Mouse (Mus musculus): ENCODE results near the gene Fbxo31.

Gene Fbxo31

DNA sequence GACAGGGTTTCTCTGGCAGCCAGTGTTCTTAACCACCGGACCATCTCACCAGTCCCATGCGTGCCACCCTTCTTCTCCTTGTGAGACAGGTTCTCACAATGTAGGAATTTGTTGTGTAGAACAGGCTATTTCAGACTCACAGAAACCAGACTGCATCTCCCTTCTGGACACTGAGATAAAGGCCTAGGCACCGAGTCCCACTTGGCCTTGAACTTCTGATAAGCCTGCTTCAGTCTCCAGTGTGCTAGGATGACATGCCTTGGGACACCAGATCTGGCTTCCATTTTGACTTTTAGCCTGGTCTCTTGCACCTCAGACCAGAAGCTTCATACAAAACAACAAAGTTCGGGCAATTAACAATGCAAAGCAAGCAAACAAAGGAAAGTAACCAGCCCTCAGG, 10.1 kb upstream of the Fbxo31 start:
- no peak for DNase-seq (ENCODE audit: low spot score)

DNA sequence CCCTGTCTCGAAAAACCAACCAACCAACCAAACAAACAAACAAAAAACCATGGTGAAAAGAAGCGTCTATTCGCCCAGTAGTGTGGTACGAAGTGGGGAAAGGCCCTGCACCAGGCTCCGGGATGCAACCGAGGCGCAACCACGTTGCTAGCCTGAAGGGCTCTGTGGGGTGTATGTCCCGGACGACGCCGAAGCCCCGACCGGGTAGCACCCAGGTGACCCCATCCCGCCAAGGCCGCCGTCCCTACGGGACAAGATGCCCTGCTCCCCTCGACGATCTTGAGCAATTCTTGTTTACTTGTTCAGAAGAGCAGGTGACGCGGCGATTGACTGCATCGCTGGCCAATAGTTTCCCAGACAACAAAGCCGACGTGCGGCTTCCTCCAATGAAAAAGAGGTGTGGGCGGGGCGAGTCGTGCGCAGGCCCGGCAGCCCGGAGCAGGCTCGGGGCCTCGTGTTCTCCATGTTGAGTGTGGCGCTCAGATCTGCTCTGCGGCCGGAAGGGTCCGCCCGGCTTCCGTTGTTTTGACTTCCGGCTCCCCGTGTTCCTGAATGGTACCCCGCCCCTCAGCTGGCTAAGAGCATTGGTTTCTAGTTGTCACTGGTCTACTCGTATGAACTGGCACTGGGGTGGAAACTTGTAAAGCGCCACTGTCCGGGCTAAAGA, 6.7 kb upstream of the Fbxo31 start:
- DNase-seq (ENCODE audit: low spot score), result peak; percentile 97

DNA sequence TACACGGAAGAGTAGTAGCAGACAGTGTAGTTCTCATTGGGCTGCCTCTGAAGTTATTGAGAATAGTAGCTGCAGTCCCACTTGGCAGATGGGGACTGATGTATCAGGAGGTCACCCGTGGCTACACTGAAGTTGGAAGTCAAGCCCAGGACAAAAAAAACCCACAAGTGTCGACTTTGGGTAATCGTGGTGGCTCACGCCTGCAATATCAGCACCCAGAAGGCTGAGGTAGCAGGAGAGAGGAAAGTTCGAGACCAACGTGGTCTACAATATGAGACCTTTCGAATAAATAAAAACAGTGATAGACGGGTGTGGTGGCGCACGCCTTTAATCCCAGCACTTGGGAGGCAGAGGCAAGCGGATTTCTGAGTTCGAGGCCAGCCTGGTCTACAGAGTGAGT, 6.1 kb upstream of the Fbxo31 start:
- no peak for DNase-seq (ENCODE audit: low spot score)

DNA sequence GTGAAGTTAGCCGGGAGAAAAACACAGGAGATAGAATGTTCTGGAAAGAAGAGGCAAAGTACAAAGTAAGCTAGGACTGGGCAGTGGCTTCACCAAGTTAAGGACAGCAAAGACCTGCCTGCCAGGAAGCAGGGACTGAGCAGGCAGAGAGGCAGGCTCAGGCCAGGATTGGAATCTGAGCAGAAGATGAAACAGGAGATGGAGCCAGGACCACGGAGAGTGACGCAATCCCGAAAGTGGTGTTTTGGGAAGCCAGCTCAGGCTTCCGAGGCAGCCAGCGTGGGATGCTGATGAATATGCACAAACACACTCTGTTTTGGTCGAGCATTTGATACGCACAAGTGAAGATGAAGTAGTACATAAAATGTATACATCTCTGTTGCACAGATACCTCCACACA, 5.0 kb upstream of the Fbxo31 start:
- no peak for DNase-seq (ENCODE audit: low spot score)

DNA sequence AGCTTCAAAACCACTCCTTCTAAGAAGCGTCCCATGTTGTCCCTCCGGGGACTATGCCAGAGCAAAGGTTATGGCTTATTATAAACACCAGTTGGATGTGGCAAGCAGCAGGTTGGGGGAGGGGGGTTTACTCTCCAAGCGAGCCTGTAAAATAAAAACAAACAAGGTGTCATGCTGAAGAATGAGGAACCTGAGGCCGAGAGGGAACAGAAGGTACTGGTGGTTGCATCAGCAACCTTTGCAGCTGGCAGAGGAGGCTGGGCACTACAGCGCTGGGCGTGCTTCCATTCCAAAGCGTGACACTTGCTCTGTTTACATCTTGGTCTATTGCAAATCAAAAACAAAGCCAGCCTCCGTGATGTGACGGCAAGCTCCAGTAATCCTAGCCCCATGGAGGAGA, 1.9 kb upstream of the Fbxo31 start:
- no peak for DNase-seq (ENCODE audit: low spot score)

DNA sequence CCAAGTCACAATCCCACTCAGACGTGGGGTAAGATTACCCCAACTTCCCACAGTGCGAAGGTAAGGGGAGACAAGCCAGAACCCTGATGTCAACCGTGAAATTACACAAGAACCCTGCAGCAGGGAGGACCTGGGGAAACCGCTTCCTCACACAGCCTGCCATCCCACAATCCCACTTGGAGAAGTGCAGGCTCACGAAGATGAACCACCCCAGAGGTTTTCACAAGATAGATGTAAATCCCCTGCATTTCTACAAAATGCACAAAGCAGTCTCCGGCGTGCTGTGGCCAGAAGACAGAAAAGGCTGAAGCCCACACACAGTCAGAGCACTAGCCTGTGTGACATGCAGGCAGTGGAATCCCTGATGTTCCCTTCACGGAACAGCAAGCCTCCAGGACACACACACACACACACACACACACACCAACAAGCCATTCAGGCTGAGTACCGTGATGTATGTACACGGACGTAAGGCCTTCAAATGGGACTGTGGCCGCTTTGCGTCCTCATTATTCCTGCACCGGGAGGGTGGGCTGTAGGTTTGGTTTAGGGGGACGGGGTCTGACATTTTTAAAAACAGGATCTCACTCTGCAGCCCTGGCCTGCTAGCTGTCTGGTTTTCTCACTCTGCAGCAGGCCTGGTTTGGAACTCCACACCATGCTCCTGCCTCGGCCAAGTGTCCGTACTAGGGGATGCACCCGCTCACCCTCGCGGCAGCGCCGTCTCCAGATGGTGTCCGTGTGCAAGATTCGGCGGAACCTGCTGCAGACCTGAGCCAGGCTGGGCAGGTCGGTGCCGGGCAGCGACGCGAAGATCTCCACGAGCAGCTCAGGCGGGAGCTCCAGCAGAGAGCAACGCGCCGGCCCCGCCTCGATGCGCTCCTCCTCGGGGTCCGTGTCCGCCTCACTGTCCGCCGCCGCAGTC, 593 bp downstream of the Fbxo31 start:
- DNase-seq (ENCODE audit: low spot score), result no peak

DNA sequence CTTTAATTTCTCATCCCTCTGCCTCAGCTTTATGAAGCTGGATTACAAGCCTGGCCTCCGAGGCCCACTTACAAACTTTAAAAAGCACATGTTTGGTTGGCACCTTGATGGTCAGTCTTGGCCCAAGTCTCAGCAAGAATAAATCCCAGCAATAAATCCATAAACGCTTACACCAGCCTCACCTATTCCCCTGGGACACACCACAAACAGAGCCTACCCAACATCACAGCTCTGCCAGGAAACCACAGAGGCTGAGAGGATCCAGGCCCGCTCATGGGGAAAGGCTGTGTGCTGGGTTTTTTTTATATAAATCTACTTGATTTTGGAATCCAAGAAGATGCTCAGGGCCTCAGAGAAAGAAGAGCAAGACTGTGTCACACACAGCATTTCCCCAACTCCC, 2.9 kb downstream of the Fbxo31 start:
- no peak for DNase-seq (ENCODE audit: low spot score)

DNA sequence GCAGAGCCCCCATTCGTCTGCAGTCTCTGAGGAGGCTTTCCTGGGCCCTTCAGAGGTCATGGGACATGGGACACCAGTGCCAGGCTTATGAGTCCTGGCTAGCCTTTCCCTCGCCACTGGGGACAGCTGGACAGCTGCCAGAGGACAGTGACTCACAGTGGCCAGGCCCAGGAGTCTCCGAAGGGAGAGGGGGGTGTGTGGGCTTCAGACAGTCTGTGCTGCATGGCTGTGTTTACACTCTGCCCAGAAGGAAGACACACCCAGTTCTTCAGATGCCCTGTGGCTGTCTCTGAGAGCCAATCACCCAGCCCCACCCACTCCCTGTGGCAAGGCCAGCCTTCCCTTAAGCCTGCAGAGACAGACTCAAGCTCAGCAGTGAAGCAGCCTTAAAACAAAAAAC, 5.3 kb downstream of the Fbxo31 start:
- DNase-seq (ENCODE audit: low spot score), result no peak

DNA sequence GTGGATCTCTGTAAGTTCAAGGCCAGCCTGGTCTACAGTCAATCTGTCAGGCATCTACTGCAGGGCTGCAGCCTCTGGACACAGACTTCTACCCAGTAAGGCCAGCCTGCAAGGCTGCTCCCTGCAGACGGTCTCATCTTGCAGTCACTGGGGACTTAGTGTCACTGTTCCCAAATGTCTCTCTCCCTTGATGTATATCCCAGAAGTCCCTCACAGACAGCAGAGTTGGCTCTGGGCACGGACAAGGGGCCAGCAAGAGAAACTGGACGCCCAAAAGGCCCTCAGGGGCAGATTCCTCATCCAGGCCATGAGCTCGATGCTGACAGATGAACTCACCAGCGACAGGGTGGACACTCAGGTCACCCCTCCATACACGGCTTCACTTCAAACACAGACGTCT, 6.5 kb downstream of the Fbxo31 start:
- DNase-seq (ENCODE audit: low spot score), result no peak

DNA sequence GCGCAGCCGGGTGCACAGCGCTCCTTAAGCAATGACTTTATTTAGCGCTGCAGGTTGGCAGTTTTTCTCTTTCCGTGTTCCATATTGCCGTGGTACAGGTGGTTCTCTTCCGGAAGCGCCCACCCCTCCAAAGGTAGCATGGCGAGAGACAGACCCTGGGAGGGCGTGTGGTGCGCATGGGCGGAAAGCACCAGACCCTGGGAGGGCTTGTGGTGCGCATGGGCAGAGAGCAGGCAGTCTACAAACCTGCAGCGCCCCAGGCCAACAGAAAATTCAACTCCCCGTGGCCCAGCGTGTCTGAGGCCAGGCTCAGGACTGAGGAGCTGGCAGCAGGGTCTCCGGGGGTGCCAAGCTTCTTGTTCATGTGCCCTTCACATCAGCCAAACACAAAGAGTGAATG, 7.8 kb downstream of the Fbxo31 start:
- no peak for DNase-seq (ENCODE audit: low spot score)

DNA sequence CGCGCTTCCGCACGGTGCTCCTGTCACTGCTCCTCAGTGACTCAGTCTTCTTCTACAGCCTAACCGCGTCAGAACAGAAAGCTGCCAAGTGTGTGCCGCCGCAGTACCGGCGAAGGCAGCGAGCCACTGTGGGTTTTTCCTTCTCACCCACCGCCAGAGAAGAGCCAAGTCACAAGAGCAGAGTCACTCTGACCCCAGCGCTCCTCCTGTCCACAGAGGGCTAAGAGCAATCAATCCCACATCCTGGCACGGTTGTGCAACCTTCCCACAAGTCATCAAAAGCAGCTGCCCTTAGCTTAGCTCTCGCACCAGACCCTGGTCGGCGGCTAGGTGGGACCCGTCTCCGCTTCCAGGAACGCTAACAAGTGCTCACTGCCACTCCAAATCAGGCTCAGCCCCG, 8.3 kb downstream of the Fbxo31 start:
- DNase-seq (ENCODE audit: low spot score), result no peak

DNA sequence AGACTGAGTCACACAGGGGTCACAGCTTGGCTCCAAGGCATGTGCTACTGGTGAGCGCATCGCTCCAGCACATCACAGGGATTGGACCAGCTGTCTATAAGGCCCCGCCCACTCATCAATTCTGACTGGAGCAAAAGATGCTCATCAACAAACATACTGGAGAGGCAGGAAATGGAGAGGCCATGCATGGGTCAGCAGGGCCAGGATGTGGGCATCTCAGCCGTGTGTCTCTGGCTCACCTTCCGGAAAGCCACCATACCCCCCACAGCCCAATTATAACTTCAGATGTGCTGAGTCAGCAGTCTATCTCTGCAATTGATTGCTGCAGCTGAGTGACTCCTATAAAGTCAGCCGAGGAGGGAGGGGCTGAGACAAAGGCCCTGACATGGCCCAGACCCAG, 10.3 kb downstream of the Fbxo31 start:
- DNase-seq (ENCODE audit: low spot score), result no peak

DNA sequence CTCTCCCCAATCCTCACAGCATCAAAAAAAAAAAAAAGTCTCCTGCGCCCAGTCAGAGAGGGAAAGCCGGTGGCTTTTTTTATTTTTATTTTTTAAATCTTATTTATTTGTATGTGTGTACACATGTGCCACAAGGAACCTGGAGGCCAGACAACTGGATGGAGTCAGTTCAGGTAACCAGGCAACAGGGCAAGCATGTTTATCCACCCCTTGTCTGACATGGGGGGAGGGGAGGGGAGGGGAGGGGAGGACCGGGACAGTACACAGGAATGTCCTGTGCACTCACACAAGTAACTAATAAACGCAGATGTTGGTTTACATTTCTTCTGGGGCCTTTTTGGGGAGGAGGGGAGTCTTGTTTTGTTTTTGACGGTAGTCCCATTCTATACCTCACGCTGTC, 14.9 kb downstream of the Fbxo31 start:
- no peak for DNase-seq (ENCODE audit: low spot score)

DNA sequence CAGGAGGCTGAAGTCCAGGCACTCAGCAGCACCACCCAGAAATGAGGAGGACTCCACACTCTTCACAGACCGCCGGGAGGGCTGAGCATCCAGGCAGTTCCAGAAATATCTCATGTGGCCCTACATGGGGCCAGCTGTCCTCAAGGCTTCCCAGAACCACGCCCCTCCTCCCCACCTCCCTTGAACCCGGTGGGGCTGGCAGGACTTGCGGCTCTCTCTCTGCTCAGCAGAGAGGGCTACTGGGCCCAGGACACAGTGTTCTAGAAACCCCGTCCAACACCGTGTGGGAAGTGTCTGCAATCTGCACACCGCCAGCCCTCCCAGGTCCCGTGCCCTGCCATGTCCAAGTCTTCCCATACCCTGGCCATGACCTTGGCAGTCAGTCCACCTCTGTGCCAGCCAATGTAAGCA, 15.7 kb downstream of the Fbxo31 start:
- no peak for DNase-seq (ENCODE audit: low spot score)

DNA sequence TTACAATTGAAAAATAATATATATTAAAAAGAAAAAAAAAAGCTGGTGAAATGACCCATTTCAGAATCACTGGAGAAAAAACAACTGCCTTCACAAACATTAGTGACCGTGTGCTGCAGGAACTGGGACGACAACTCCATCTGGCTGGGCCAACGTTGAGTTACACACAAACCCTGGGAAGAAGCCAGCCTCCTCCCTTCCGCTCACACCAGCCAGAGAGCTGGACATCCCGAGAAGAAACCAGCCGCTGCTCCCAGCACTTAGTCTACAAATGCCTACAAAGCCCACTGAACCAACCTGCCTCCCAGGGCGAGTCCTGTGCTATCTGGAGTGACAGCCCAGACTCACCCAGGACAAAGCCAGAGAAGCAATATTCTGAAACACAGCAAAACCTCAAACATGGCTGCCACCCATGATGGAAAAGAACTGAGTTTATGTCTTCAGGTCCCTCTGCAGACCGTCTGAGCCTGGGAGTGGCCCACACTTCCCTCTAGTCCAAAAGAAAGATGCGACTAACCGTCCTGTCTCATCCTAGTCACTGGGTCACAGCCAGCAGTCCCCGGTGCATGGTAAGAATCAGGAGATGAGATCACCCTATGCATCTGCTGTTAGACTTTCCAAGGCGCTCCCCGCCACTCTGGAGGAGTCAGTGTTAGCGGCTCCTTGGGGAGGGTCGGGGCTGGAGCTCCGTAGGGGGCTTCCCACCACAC, 16.8 kb downstream of the Fbxo31 start:
- no peak for DNase-seq (ENCODE audit: low spot score)

DNA sequence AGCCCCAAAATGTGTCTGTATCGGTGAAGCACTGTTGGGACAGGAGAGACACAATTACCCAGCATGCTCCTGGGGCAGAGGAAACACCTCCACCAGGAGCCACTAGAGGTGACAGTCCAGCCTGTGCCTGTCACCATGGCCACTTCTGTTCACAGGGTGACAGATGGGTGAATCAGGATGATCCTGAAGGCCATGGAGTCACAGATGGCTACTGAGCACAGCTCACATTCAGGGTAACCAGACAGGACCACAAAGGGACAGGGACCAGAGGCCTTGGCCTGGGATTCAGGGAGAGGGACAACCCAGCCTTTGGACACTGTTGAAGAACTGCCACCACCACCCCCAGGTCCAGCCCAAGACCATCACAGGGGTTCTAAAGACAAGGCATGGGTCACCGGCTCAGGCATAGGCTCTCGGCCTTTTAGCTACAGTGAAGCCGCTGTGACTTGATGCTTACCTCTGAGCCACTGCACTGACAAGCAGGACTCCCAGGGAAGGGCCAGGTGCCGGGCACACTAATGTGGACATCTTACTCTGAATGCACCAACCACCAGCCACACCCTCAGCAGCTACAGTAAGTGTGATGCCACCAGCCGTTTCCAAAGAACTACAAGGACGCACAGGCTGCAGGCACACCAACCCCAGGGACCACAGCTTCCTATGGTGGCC, 18.0 kb downstream of the Fbxo31 start:
- DNase-seq (ENCODE audit: low spot score), result no peak

DNA sequence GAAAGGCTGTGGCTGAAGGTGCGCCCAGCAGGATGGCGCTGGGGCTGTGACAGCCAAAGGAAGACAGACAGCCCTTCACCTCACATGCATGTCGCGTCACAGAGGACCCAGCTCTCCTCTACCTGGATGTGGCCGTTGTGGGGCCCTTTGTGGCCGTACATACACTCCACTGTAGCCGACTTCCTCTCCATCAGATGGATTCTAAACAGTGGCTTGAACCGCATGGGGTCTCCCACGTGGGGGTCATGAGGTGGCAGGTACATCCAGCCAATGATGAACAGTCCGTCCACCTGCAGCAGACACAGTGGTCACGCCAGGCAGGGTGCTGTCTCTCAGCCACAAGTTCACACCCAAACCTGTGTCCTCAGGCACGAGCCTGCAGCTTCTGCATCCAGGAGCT, 18.8 kb downstream of the Fbxo31 start:
- DNase-seq (ENCODE audit: low spot score), result no peak

DNA sequence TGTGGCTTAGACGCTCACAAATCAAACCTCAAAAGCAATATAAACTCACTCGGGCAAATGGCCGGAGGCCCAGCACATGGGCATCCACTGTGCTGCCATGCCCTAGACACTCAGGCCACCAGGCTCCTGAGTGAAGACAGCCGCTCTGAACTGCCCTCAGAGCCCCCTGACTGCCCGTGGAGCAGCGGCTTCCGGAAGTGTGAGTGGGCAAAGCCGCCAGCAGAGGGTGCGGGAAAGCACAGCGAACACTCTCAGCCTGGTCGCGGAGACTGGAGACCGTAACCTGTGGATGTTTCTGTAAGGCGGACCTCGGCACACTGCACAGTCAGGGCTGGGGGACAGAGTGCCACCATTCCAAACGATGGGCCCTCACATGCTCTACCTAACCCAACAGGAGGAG, 20.1 kb downstream of the Fbxo31 start:
- no peak for DNase-seq (ENCODE audit: low spot score)

DNA sequence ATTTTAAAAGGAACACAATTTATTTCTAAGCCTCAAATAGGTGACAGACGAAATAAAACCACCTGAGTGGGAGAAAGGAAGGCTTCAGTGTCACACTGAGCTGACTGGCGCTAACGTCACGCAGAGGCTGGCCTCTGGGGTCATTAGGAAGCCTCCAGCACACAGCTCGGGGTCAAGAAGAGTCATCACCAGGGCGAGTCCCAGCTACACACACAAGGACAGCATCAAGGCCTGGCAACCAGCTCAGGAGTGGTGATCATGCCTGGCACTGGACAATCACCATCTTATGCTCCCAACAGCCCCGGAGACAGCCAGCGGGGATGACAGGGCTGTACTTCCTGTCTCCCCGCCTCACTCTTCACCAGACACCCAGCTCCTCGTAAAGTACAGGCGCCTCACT, 20.9 kb downstream of the Fbxo31 start:
- DNase-seq (ENCODE audit: low spot score), result no peak

DNA sequence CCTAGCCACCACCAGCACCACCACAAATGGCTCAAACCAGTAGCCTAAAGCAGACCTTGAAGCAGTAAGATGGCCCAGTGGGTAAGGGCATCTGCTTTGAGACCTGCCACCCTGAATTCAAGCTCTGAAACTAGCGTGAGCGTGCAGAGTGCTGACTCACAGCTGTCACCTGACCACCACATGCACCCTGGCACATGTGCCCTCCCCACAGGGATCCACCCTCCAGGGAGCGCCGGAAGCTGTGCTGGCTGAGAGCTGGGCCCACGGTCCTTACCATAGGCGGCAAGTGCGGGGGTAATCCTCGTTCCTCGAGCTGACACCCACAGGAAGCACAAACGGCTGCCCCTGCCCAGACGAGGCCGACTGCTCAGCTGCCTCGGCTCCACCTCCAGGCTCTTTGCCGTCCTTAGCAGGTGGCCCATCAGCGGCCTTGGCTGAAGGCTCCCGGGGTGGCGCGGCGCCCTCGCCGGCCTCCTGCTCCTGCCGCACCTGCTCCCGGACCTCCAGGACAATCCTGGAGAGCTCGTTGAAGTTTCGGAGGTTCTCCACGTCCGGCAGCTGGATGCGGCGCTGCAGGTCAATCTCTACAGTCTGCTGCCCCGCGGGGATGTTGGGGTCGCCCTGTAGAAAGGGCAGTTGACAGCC, 24.7 kb downstream of the Fbxo31 start:
- no peak for DNase-seq (ENCODE audit: low spot score)

DNA sequence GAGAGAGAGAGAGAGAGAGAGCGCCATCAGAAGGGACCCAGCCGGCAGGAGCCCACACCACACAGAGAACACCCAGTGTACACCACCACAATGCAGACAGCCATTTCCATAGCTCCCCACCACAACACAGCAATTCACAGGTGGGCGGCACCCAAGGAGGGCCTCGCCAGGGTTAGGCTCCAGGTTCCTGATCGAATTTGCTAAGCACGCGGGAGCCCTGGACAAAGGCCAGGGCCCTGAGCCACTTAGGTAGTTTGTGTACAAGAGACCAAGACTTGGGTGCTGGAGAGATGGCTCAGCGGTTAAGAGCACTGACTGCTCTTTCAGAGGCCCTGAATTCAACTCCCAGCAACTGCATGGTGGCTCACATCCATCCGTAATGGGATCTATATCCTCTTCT, 26.1 kb downstream of the Fbxo31 start:
- no peak for DNase-seq (ENCODE audit: low spot score)

All from layer of hippocampus, adult 9-10 months (tissue).